Mouse (Mus musculus) limb, embryonic 11.5 days (tissue): ENCODE data around the gene Thy1. TPM values are rescaled to one million over a fixed set of nuclear protein-coding genes. Genes with fewer than 3 reads are reported as not detected.
A peak's percentile ranks its signal among the peaks of the same experiment; 100 is the strongest.

ENCODE experiments used
- ATAC-seq: fragments of 200-750 bp; cut with Nextera tagmentation; 2 replicates; pipeline ENCODE4 v1.8.0; 2017; ENCODE audit warnings: low read depth; ENCODE audit not compliant: insufficient number of reproducible peaks, low FRiP score, low TSS enrichment
- DNase-seq: peaks from one replicate; pipeline ENCODE4 v3.0.0-alpha.2; 2015; ENCODE audit warnings: low spot score
- H3K27ac ChIP-seq: fragments of 300-500 bp; sonication (generic); replicated peaks from 2 replicates; pipeline ENCODE4 v1.5.1; 2014; ENCODE audit warnings: low read depth, mild to moderate bottlenecking, low read length
- H3K27me3 ChIP-seq: fragments of 300-500 bp; sonication (generic); 2 replicates; pipeline ENCODE4 v1.6.1; 2014; ENCODE audit warnings: mild to moderate bottlenecking, low read length, mixed read lengths; ENCODE audit not compliant: control insufficient read depth, insufficient read depth
- H3K36me3 ChIP-seq: fragments of 300-500 bp; sonication (generic); 2 replicates; pipeline ENCODE4 v1.6.1; 2014; ENCODE audit warnings: mild to moderate bottlenecking, low read length, moderate library complexity, mixed read lengths; ENCODE audit not compliant: control insufficient read depth, insufficient read depth
- H3K4me1 ChIP-seq: fragments of 300-500 bp; sonication (generic); 2 replicates; pipeline ENCODE4 v1.6.1; 2014; ENCODE audit warnings: low read length, mixed read lengths; ENCODE audit not compliant: control insufficient read depth, insufficient read depth
- H3K4me2 ChIP-seq: fragments of 300-500 bp; sonication (generic); 2 replicates; pipeline ENCODE4 v1.6.1; 2014; ENCODE audit warnings: low read depth, mild to moderate bottlenecking, moderate library complexity; ENCODE audit not compliant: severe bottlenecking
- H3K4me3 ChIP-seq: fragments of 300-500 bp; sonication (generic); 2 replicates; pipeline ENCODE4 v1.5.1; 2014; ENCODE audit warnings: low read depth, low read length
- H3K9ac ChIP-seq: fragments of 300-500 bp; sonication (generic); 2 replicates; pipeline ENCODE4 v1.6.1; 2014; ENCODE audit warnings: mild to moderate bottlenecking, low read length
- H3K9me3 ChIP-seq: fragments of 300-500 bp; sonication (generic); 2 replicates; pipeline ENCODE4 v1.6.1; 2016; ENCODE audit warnings: low read length; ENCODE audit not compliant: control insufficient read depth
- WGBS: fragments of 180-500 bp; shearing (Covaris S2); extraction: QIAGEN DNeasy Blood & Tissue Kit; methylation state at CpG from one replicate; pipeline ENCODE4 v1.1.7; 2014; 5-methylcytosine and 5-hydroxymethylcytosine counted together
- polyA plus RNA-seq: library from polyadenylated mRNA; unstranded; fragments of >200 nt; fragmentation: Nextera tagmentation; extraction: Ambion mirVana; gene quantifications from 2 replicates; pipeline ENCODE4 v1.2.1, GENCODE M21; 2014

The Thy1 gene
- polyA plus RNA-seq, 1 experiment from 2014 or later = 0.52 TPM

DNA sequence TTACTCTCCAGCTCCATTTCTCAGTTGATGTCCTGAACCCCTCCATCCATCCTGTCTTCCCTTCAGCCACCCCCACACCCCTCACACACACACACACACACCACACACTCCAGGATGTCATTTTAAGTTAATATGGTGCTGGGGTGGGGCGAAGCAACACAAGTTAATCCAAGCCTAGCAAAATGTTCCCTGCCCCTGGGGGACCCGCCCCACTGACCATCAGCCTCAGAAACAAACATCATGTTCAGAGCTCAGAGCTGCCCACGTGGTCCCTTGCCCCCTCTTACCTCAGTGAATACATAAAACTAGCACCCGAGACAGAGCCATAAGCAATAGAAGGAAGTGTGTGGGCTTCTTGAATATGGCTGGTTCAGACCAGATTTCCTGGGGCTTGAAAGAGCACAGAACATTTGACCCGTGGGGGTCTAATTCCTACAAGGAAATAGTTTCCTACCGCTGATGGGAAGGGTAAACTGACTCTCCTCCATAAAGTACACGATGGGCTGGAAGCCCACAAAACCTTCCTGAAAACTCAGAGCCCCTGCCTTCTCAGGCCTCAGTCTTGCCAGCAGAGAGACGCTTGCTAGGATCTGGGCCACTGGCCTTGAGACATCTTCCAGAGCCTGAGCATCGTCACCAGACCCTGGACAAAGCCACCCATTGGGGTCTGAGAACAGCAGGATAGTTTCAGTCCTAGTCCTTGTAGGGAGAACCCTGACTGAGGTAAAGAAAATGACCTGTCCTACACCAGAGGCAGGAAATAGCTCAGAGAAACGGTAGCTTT lies 37.0 kb downstream of the Thy1 start:
- ATAC-seq = no peak
- Histone ChIP-seq H3K9me3 (no peaks in the 10 kb centered on the region), H3K27ac (no peak overlapping the region)

DNA sequence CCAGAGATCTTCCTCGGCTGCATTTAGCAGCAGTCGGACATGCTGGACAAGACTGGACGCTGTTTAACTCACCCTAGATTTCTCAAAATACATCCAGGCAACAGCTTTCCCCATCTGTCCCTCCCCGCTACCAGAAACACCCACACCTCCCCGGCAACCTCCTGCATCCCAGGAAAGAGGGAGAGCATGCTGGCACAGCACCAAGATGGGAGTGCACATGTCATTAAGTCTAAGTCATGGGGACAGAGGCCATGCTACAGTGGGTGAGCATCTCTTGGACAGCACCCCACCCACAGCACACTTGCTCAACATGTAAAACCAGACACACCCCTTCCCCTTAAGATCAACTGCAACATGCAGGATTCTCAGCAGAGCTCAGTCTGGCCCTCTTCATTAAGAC lies 37.8 kb downstream of the Thy1 start:
- peaks cover 16% of the 10 kb centered on the region for H3K4me1 ChIP-seq
- ATAC-seq = no peak
- no peak for DNase-seq
- no peak overlapping the region for H3K27ac ChIP-seq
- H3K36me3 ChIP-seq = no peaks in the 10 kb centered on the region
- no peak overlapping the region for H3K4me3 ChIP-seq
- H3K27me3 ChIP-seq = peaks cover 11% of the 10 kb centered on the region
- no peak overlapping the region for H3K9ac ChIP-seq
- 83% methylated on average over 5 of the region's 5 CpGs for WGBS
- H3K4me2 ChIP-seq = no peak overlapping the region
- no peaks in the 10 kb centered on the region for H3K9me3 ChIP-seq

More for the DNA sequence above, 37.0 kb downstream of the Thy1 start:
- DNase-seq = no peak
- H3K4me2 ChIP-seq = no peak overlapping the region
- peaks cover 14% of the 10 kb centered on the region for H3K4me1 ChIP-seq
- H3K27me3 ChIP-seq = peaks cover 6% of the 10 kb centered on the region
- 68% methylated on average over 10 of the region's 10 CpGs for WGBS
- no peaks in the 10 kb centered on the region for H3K36me3 ChIP-seq
- no peak overlapping the region for H3K4me3 ChIP-seq
- H3K9ac ChIP-seq = no peak overlapping the region

DNA sequence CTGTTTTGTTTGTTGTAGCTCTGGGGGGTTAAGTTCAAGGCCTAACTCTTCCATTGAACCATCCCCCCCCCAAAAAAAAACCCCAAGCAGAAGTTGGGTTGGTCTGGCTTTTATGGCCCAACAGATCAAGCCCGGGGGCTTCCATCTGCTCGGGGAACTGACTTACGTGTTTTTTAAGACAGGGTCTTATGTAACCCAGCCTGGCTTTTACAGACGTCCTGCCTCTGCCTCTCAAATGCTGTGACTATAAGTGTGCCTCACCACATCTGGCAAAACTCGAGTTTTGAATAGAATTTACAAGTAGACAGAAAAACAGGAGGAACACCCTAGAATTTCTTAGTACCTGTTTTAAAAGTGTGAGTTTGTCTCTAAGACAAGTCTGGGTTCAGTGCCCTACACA lies 38.4 kb downstream of the Thy1 start:
- peaks cover 16% of the 10 kb centered on the region for H3K4me1 ChIP-seq
- ATAC-seq = no peak

DNA sequence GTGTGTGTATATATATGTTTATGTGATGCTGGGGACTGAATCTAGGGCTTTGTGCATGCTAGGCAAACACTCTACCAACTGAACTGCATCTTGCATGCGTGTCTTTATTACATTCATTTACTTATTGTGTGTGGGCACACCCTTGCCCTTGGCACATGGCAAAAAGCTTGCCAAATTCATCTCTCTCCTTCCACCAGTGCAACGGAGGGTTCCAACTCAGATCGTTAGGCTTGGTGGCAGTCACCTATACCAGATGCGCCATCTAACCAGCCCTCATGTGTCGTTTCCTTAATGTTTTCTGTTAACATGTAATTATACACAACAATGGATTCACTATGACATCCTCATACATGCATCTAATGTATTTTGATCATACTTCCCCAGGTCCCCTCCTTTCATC lies 39.1 kb downstream of the Thy1 start:
- no peak overlapping the region for H3K27ac ChIP-seq
- no peak overlapping the region for H3K4me3 ChIP-seq
- H3K27me3 ChIP-seq = peaks cover 17% of the 10 kb centered on the region
- peaks cover 16% of the 10 kb centered on the region for H3K4me1 ChIP-seq
- no peak overlapping the region for H3K4me2 ChIP-seq
- H3K36me3 ChIP-seq = no peaks in the 10 kb centered on the region
- no peaks in the 10 kb centered on the region for H3K9me3 ChIP-seq
- WGBS = 90% methylated on average over 5 of the region's 5 CpGs
- DNase-seq (no peak), ATAC-seq (no peak)
- H3K9ac ChIP-seq = no peak overlapping the region

More for the DNA sequence above, 38.4 kb downstream of the Thy1 start:
- no peaks in the 10 kb centered on the region for H3K36me3 ChIP-seq
- no peak overlapping the region for H3K4me2 ChIP-seq
- no peak for DNase-seq
- H3K9me3 ChIP-seq = no peaks in the 10 kb centered on the region
- H3K9ac ChIP-seq = no peak overlapping the region
- 41% methylated on average over 5 of the region's 5 CpGs for WGBS
- H3K27ac ChIP-seq = no peak overlapping the region
- H3K27me3 ChIP-seq = peaks cover 15% of the 10 kb centered on the region
- no peak overlapping the region for H3K4me3 ChIP-seq

DNA sequence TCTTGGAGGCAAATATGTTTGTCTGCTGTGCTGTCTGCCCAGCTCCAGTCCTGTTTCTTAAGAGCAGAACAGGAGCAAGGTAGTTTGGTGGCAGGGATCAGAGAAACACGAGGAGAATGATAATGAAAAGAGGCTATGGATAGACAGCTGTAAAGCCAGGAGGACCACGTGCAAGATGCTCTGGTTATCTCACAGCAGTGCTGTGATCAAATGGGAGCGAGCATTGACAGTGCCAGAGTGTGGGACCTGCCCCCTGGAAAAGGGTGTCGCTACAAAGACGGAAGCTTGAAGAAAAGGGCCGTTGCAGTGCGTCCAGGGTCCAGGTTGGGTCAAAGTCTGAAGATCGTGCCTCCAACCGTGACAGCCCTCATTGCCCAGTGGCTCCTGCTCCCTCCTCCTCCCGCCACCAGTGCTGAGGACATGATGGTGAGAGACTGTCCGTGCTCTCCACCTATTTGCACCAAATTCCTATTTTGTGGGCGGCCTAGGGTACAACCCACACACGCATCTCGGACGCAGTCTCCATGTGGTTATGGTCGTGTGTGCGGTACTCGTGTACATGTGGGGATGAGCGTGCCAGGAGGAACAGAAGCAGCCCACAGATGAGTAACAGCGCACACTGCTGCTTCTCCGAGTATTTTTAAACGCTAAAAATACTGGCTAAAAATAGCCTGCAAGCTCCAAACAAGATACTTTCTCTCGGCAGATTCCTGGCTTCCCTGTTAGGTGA lies 40.4 kb downstream of the Thy1 start:
- 7% methylated on average over 23 of the region's 23 CpGs for WGBS
- peak overlapping the region; percentile 99; the same call in 1 of the 2 replicates for H3K4me2 ChIP-seq
- H3K36me3 ChIP-seq = no peaks in the 10 kb centered on the region
- no peak overlapping the region for H3K4me3 ChIP-seq
- H3K9me3 ChIP-seq = no peaks in the 10 kb centered on the region
- DNase-seq = no peak
- peaks cover 19% of the 10 kb centered on the region for H3K4me1 ChIP-seq
- H3K27ac ChIP-seq = no peak overlapping the region
- no peak for ATAC-seq
- H3K27me3 ChIP-seq = peaks cover 17% of the 10 kb centered on the region
- no peak overlapping the region for H3K9ac ChIP-seq

DNA sequence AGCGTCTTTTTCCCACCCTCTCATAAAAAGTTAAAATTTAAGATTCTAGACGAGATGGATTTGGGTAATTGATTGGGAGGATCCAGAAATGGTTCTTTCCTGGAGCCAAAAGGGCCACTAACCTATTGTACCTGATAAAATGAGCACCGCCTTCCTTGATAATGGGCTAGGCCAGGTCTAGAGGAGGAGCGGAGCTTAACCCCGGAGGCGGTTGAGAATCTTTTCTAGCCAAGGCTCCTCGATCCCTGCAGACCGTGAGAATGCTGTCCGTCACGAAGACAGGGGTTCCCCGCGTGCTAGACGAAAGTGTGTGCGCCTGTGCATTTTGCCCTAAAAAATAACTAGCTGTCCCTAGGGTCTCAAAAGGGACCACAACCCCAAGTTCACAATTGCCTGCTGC lies 41.1 kb downstream of the Thy1 start:
- no peak overlapping the region for H3K9ac ChIP-seq
- peak overlapping the region; percentile 58 for H3K4me3 ChIP-seq
- 1% methylated on average over 14 of the region's 14 CpGs for WGBS
- no peaks in the 10 kb centered on the region for H3K9me3 ChIP-seq
- ATAC-seq (no peak), DNase-seq (no peak)
- H3K27ac ChIP-seq = no peak overlapping the region
- H3K4me1 ChIP-seq = peaks cover 14% of the 10 kb centered on the region
- peak overlapping the region; percentile 99 for H3K4me2 ChIP-seq
- H3K27me3 ChIP-seq = peaks cover 19% of the 10 kb centered on the region
- H3K36me3 ChIP-seq = no peaks in the 10 kb centered on the region

DNA sequence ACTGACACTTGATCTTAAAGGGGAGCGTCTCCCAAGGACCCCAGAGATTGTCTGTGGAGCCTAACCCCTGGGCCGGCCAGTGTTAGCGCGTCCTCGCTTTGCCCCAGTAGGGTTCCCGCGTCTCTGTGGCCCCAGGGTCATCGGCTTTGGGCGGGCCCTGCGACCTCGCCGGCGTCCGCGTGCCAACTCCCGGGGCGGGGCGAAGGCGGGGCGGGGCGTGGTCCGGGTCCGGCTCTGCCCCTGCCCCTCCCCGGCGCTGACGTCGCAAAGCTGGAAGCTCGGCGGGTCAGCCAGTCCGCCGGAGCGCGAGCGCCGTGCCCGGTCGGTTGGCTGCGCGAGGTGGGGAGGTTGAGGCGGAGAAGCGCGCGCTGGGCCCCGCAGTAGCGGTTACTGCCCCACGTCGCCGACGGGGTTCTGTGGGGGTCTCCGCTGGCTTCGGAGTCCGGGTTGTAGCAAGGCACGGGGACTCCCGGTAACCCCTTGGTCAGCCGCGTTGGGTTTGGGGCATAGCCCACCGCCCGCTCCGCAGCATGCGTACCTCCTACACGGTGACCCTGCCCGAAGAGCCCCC lies 41.6 kb downstream of the Thy1 start:
- no peak overlapping the region for H3K27ac ChIP-seq
- DNase-seq = peak; percentile 93
- H3K27me3 ChIP-seq = peaks cover 19% of the 10 kb centered on the region
- peak overlapping the region; percentile 99 for H3K4me2 ChIP-seq
- peaks cover 14% of the 10 kb centered on the region for H3K4me1 ChIP-seq
- no peaks in the 10 kb centered on the region for H3K36me3 ChIP-seq
- no peaks in the 10 kb centered on the region for H3K9me3 ChIP-seq
- WGBS = under 1% methylated on average over 62 of the region's 62 CpGs
- peak; percentile 52; the same call in 1 of the 2 replicates for ATAC-seq
- peak overlapping the region; percentile 68 for H3K9ac ChIP-seq
- peak overlapping the region; percentile 58 for H3K4me3 ChIP-seq

DNA sequence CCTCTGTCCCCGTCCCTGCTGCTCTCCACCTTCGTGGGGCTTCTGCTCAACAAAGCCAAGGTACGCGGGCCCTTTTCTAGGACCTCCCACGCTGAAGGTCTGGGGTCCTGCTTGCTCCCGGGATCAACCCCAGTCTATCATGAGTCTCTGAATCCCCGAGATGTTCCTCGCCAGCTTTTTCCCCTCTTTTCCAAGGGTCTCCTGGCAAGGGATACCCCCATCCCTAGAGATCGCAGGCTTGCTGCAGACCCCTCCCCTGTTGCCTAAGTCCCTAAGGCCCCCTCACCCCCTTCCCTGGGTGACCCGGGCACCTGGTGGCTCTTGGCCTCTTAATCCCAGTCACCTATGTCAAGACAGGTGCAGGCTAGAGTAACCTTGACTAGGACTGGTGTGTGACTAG lies 42.1 kb downstream of the Thy1 start:
- Histone ChIP-seq H3K4me1 (peaks cover 14% of the 10 kb centered on the region), H3K27me3 (peaks cover 19% of the 10 kb centered on the region), H3K9ac (peak overlapping the region; percentile 68), H3K27ac (no peak overlapping the region), H3K36me3 (no peaks in the 10 kb centered on the region), H3K9me3 (no peaks in the 10 kb centered on the region), H3K4me3 (peak overlapping the region; percentile 58), H3K4me2 (peak overlapping the region; percentile 99)
- no peak for ATAC-seq
- DNase-seq = no peak
- WGBS = 6% methylated on average over 10 of the region's 10 CpGs
